Mouse (Mus musculus): ENCODE data around the gene Loxl4. TPM values are rescaled to one million over a fixed set of nuclear protein-coding genes. Genes with fewer than 3 reads are reported as not detected.

Loxl4 gene
- total RNA-seq (2022) = 1 to 10 TPM; 1.5 to 3.1 (median 2.0) TPM

DNA sequence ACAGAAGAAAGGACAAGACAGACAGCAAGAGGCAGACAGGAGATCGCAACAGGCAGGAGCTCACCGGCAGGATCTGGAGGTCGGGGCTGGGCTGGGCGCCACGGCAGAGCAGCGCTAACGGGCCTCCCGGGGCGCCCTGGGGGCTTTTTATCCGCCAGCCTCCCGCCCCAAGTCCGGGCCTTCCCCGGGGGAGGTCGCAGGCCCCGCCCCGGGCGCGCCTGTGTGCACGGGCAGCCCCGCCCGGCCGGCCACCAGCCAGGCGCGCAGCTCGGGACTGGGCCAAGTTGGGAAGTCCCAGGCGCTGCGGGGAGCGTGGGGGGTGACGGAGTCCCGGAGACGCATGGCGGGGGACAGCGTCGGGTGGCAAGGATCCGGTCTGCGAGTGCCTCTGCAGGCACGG is at the start of gene Loxl4:
TSS of gene Loxl4 (minus strand) at position 160 of the 400 bp plus-strand sequence.
- peak; percentile 47 for DNase-seq

DNA sequence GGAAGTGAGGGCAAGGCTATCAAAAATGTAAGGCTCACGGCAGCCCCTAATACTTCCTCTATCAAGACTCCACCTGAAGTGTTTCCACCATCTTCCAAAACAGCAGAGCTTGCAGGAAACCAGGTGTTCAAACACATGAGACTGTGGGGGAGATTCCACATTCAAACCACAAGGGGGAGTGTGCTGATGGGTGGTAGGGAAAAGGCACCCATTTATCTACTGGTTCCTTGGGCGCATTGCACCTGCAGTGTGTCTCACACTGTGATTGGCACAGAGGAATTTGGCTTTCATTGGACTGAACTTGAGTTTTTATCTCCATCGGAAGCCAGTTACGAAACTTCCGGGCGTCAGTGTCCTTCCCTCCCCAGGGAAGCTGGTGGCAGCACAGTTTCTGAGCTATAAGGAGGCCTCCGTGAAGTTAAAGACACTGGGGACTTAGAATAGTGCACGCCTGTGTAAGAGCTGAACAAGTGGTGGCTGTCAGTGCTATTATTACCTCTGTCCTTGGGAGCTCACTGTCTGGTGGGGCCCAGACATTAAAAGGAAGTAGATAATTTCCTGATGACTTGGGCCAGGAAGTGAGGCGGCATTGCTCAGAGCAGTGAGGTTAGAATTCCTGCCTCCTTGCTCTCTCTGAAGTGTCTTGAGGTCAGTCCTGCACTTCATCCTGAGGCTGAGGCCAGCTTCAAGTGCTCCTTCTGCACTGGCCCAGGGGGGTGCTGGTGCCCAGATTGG is 49.0 kb upstream of the Loxl4 start:
- DNase-seq = no peak

DNA sequence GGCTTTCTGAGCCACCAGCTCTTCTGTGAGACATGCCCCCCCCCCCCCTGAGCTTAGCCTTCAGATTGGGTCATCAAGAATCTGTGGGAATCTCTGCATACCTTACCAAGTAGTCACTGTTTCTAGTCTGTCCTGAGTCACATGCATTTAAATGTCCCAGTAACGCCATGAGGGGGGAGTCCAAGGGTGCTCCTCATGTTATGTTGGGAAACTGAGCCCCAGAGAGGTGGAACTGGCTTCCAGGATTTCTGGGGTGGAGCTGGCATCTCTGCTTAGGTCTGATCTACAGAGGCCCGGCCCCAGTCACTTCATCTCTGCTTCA is 47.6 kb upstream of the Loxl4 start:
- no peak for DNase-seq

DNA sequence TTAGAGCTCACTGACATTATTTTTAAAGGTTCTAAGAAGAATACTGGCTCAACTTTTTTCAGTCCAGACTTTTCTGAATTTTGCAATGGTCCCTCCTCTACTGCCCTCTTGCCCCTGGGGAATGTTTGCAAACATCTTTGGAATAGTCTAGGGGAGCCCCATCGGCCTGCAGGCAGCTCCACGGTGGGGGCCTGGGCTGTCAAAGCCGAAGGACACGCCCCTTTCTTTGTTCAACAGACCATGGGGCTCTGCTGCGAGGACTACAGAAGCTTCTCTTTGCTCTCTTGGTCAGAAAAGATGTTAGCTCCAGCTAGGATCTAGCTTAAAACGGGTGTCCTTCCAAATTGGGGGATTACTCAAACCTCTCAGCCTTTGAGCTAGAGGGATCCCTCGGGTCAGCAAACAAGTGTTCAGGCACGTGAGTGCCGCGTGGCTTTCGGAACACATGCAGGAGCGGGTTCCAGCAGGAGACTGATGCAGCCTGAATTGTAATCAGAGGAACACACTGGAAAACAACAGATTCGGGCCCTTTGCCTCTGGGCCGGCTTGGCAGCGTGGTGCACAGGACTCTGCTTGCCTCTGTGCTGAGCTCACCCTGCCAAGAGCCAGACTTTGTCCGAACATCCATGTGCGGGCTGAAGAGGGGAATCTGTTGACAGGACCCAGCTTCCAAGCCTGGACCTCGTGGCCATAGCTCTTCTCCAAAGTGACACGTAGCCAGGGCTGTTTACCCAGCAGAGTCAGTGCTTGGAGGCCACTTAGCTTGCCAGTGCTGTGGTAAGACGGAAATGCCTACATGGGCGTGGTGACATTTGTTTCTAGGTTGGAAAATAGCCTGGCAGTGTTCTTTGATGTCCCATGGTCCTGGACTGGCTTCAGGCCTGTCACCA is 47.0 kb upstream of the Loxl4 start:
- DNase-seq = peak; percentile 76

DNA sequence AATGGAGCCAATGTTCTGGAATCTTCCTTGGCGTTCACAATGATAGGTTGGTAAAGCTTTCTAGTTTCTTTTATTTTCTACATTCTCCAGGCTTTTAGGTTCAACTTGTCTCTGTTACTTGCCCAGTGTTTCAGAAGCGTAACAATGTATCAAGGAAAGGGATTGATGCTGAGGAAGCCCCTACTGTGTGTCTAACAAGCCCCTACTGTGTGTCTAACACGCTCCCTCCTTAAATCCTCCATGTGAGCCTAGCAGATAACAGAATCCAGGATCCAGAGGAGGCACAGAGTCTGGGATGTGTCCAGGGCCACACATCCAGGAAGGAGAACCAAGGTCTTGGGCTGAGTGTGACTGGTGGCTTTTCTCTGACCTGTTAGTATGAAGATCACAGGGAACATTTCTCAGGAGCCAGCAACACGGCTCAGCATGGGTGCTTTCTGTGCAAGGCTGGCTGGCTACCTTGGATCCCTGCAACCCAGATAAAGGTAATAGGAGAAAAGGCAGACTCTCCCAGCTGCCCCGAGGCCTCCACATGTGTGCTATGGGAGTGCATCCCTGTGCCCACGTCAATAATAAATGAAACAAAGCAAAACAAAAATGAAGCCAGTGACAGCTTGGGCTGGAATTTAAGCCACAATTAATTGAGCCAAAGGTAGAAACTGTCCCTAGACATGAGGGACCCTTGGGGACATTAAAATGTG is 46.0 kb upstream of the Loxl4 start:
- DNase-seq = no peak

DNA sequence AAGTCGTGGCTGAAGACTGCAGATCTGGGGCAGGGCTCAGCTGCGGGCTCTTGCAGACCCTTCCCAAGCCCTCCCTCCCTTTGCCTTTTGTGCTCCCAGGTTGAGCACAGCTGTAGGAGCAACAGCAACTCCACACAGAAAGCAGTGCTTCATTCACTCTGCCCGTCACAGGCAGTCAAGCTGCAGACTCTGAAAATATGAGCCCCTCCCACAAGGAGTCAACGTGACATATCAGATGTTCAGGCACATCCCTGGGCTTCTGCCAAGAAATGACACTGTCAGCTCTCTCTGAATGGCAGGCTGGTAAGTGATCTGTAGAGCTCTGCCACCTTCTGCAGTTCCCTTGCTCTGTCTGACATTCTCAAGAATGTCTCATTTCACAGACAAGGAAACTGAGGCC is 45.2 kb upstream of the Loxl4 start:
- DNase-seq = peak; percentile 64

DNA sequence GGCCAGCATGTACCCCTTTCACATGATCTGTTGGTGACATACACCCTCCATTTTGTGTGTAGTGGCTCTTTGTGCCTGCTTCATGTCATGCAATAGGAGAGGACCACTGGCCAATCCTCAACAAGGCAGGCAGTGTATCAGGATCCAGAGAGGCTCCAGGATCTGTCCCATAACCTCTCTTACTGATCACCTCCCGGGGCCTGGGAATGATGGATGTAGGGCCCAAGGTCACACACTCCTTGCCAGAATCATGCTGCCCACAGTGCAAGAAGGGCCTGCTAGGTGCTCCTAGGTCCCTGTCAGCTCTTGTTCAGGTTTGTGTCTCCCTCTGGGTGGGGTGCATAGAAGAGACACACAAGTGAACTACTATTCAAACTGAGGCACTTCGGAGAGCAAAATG is 44.7 kb upstream of the Loxl4 start:
- DNase-seq = no peak

DNA sequence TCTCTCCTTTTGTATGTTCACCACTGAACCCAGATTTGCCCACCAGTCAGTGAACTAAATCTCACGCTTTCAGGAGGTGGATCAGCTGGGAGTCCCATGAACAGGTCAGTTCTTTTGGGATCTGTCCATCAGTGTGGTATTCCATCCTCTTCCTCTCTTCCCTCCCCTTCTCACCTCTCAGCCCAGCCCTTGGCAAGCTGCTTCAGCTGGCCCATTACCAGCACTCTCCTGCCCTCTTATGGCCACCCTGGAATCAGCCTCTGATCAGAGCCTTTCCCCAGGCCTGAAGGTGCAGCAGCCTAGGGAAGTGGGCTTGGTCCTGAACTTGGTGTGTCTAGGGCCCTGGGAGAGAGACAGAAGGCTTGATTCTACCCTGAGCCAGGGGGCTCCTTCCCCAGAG is 42.4 kb upstream of the Loxl4 start:
- DNase-seq = peak; percentile 48

DNA sequence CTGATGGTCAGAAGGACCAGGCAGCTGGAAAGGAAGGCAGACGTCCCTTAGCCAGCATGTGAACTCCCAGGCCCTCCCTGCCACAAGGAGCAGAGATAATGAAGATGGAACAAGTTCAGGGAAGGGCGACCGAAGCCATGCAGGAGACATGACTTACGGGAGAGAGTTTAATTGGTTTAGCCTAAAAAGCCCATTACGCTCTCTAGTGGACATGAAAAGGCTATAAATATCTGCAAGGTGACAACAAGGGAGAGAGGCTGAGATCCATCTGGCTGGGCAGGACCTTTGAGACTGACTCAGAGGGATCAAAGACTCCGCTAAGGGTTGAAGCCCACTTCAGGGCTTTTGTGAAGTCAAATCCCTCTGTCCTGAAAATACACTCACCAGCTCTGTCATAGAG is 40.5 kb upstream of the Loxl4 start:
- no peak for DNase-seq

DNA sequence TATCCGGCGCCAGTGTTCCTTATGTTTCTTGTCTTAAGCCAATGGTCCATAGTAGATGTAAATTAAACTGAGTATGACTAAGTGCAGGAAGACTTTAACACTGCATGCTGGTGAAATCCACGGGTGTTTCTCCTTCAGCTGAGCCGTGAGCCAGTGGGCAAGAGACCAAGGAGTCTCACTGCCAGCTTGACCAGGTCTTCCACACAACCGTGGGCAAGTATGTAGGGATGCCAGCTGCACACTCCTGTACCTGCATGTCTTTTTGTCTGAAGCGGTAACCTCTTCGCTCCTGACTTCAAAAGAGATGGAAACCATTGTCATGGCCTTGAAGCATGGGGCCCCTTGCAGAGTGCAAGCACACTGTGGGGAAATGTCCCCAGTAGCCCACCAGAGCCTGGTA is 39.8 kb upstream of the Loxl4 start:
- DNase-seq = no peak

DNA sequence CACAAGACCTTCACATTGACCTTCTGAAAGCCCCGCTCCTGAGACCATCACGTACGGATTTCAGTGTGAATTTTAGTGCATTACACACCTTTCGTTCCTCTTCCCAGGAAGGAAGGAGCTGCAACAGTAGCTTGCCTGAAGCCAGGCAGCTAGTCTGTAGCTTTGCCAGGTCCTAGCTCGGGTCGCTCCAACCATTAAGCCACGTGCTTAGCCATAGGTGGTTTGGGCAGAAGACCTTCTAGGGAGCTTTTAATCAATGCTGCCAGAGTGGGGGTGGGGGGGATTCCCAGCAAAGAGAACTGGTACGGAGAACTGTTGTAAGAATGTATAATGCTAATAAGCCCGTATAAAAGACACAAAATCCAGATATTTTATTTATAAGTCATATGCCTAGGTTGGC is 27.6 kb upstream of the Loxl4 start:
- DNase-seq = no peak

DNA sequence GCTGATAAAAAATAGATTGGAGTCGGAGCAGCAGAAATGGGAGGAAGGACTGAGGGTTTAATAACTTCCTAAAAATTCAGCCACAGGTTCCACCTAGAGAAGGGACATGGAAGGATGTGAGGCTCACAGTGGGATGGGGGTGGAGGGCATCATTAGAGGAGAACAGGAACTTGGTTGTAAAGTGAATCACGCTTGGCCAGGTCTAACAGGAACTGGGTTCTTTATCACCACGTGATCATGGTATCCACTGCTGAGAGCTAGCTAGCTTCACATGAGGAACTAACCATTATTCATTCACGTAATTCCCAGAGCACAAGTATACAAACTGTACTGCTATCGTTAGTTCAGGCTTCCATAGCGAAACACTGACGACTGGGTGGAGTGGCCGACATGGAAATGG is 26.9 kb upstream of the Loxl4 start:
- no peak for DNase-seq

DNA sequence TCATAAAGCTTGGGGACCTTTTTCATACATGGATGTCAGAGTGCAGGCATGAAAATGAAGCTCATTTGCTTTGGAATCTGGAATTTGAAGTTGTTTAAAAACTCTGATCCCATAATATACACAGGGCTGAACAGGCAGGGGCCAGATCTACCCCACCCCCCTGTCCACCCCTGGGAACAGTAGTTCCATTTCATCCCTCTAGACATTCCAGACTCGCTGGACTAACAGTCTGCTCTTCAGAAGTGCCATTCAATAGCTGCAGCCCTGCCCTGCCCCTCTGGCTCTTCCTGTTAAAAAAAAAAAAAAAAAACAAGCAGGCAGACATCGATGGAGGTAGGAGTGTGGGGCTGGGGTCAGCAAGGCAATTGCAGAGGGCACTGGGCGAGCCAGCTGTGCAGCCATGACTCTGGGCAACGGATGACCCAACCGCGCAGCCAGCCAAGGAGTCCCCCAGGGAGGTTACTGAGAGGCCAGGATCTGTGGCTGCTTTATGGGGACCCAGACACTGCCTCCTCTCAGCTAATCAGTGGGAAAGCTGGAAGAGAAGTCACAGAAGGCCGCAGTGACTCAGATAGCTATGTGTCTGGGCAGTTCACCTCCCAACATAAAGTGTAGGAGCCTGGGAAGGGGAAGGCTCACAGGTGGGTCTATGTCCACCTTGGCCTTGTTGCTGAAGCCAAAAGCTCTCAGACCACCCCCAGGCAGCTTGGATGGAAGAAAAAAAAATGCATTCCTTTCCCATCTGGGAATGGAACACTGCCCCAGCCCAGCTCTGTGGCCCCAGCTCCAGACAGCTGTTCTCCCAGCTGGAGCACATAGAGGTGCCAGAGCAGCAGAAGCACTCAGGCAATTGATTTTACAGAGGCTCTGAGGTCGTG is 26.2 kb upstream of the Loxl4 start:
- DNase-seq = no peak

DNA sequence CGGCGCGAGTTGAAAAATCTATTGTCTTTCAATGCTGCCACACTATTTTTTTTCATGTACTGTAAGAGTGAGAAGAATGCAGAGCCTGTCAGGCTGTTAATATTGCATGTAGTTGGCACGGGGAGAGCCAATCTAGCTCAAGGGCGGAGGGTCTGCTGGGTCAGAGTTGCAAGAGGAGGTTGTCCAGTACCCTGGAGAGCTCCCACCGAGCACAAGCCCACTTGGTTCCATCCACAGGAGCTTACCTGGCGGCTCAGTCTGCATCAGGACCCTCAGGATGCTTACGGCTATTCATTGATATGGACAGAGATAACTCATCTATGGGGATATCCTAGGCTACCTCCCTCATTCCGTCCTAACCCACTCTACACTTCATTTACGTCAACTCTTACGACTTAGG is 24.0 kb upstream of the Loxl4 start:
- DNase-seq = no peak

DNA sequence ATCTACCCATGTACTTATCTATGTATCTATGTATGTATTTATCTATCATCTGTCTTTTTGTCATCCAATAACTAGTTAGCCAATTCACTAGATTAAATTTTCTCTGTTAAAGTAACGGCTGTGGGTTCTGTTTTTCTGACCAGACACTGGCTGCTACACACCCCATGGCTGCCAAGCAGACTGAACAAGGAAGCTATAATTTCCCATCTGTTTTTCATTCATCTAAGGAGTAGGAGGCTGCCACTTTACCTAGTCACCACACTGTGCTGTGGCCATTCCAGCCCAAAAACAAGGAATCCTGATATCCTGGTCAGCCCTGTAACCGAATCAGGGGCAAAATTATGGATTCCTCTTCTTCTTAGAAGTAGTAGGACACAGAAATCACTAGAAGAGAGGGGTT is 21.0 kb upstream of the Loxl4 start:
- no peak for DNase-seq

DNA sequence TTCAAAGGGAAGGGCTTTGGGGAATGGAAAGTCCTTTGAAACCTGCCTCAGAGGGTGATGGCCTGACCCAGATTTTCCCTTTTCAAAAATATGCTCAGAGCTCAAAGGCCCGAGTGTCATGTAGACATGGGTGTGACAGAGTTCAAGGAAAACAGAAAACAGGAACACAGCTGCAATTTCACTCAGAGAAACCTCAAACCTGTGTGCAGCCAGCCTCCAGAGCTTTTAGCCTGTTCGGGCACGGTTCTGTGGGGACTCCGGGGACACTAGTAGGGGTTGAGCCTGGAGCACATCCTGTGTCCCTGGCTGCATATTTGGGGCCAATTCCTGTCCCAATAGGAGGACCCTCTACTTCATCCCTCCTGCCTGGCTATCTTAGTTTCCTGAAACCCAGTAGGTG is 19.7 kb upstream of the Loxl4 start:
- no peak for DNase-seq

DNA sequence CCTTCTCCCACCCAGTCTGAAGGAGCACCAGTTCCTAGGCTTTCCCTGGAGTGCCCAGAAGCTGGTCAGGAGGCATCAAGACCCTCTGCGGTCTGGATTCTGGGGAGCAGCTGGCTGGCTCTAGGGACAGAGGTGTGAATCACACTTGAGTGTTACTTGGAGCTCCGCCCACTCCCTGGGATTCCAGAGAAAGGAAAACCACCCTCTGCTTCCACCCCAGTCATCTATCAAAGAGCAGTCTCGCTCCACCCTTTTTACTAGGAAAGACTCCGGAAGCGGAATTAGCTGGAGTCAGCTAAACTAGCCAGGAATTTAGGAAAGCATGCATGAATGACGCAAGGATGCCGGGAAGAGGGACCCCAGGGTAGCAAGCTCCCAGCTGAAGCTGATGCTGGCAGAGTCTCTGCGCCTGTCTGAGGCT is 18.9 kb upstream of the Loxl4 start:
- peak; percentile 16 for DNase-seq

DNA sequence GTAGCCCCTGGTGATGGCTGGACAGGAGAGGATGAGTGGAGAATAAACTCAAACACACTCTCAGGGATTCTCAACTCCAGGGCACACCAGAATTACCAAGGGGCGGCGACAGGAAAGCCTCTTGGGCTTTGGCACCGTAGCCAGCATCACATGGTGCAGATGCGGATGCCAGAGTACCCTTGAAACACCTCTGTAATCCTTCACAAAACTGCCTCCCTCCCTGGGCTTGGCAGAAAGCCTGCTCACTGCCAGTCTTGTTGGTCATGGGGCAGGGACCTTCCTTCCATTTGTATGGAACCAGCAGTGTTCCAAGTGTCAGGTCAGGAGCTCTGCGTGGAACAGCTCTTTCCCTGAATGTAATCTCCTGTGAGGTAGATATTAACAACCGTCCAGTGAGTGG is 15.5 kb upstream of the Loxl4 start:
- DNase-seq = no peak

DNA sequence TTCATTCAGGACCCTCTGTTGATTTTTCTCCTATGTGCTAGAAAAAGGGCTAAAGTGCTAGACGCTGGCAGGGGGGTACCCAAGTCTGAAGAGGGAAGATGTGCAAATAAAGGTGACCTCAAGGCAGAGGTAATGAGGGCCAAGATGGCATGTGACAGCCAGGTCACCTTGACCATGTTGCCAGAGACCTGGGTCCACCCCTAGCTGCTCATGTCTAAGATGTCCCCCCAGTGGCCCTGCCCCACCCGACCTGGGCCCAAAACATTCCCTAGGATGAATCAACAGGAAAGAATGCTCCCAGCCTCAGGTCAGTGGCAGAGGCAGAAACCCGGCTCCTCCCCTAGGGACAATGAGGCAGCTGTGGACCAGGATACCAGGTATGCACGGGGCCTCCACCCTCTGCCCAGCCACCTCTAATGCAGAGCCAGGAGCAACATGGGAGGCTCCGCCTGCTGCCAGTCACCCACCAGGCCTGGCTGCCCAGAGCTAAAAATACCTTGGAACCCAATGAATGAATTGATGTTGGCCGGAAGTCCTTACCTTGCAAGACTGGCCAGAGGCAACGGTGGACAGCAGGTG is 1.1 kb upstream of the Loxl4 start:
- DNase-seq = no peak

DNA sequence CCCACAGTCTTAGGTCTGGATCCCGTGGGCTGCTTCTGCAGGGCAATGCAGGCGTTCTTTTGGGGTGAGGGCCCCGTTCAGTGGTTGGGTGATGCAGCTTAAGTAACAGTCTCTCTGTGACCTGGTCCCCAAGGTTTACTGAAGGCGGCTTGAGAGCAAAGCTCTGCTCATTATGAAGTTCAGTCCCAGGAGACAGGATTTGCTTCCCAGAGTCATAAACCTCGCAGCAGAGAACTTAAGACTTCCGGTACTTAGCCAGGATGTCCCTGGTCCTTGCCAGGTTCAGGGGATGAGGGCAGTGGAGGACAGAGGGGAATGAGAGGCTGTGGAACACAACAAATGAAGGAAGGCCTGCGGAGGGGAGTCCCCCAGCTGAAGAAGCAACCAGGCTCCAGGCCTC is 503 bp upstream of the Loxl4 start:
- DNase-seq = no peak

DNA sequence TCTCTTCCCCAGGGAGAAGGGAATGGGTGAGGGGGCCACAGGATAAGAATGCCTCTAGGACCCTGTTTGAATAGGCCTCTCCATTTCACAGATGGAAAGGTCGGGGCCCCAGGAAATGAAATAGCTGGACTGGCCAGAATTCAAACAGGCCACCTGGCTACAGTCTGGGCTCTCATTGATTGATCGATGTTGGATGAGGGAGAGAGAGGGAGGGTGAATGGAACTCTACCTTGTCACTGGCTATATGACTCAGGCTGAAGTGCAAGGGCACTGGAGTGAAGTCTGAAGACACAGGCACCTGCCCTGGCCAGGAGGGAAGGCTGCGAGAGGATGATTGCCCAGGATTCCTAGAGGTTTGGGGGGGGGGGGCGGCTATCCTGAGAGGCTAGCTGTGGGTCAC is 867 bp downstream of the Loxl4 start:
- no peak for DNase-seq

DNA sequence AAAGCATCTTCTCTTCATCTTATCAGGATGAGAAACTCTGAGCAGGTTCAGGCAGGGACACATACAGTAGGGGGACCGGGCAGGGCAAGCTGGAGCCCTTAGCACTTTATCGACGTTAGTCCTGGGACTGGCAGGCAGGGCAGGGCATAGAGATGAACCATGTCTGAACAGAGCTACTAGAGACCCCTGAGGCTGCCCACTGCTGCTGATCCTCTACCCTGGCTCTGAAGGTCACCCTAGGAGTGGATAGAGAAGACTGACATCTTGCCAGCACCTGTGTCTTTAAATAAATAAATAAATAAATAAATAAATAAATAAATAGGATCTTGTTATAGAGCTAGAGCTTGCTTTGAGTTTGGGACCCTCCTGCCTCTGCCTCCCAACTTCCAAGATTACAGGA is 2.9 kb downstream of the Loxl4 start:
- DNase-seq = no peak

Data from adrenal gland, adult 8-10 months (tissue).